In genomic region chr4:82538815-82539214, GRCm38 (mm10) we compare ENCODE assay signal across 8 mouse cellular contexts.
A peak's percentile ranks its signal among the peaks of the same experiment; 100 is the strongest.
DNase-seq lines count a peak whose midpoint lies in the region; ATAC-seq and TF ChIP-seq lines count a peak whose summit lies in the region.
"Had no signal": no experiment of that assay in that cellular context is flagged by ENCODE, and none has a peak within 500 bp of the region (broad histone marks: within the 10 kb centered on the region; RNA-seq: fewer than 3 reads in every experiment).

No protein-coding gene starts in this region.

- no peak for ATAC-seq in heart, embryonic 15.5 days (replicated peaks; ENCODE audit: insufficient number of reproducible peaks, insufficient read depth, low FRiP score, low read depth)
- no peak for ATAC-seq in liver, embryonic 14.5 days (ENCODE audit: insufficient read depth)

- DNase-seq in retina, embryonic 14.5 days (ENCODE audit: low spot score) = peak; percentile 31
- DNase-seq in retina, postnatal 1 day = no peak
- DNase-seq in liver, embryonic 14.5 days (ENCODE audit: low read depth in 3 of 3, low spot score in 3 of 3) = no peak
- no peak for DNase-seq in spleen, adult 18-20 months
- DNase-seq in gastrocnemius, adult 8-10 months (ENCODE audit: low spot score in 2 of 2) = no peak
- DNase-seq in testis, postnatal 14 days (ENCODE audit: low spot score) = no peak
- DNase-seq: thymus, adult 2 months had no signal

- H3K9me3 ChIP-seq in heart, embryonic 15.5 days (replicated peaks) = no peaks in the 10 kb centered on the region
- H3K9me3 ChIP-seq in liver, embryonic 14.5 days (ENCODE audit: control insufficient read depth, low read length) = no peaks in the 10 kb centered on the region

- H3K9ac ChIP-seq in heart, embryonic 15.5 days = peak overlapping the region; percentile 66
- H3K9ac ChIP-seq in liver, embryonic 14.5 days (replicated peaks) = no peak overlapping the region

- 16% methylated on average over 9 of the region's 9 CpGs for WGBS in heart, embryonic 15.5 days
- WGBS in liver, embryonic 14.5 days (ENCODE audit: insufficient replicate concordance) = 8% methylated on average over 9 of the region's 9 CpGs

- H3K4me2 ChIP-seq in heart, embryonic 15.5 days = peak overlapping the region; percentile 83
- H3K4me2 ChIP-seq in liver, embryonic 14.5 days (ENCODE audit: low read depth) = peak overlapping the region; percentile 30

- peak overlapping the region; percentile 47 for H3K4me3 ChIP-seq in heart, embryonic 15.5 days
- H3K4me3 ChIP-seq in liver, embryonic 14.5 days (ENCODE audit: insufficient read depth in 1 of 2, low read depth in 2 of 2, low read length in 2 of 2) = no peak overlapping the region

- H3K4me1 ChIP-seq in heart, embryonic 15.5 days (replicated peaks) = peaks cover 70% of the 10 kb centered on the region
- H3K4me1 ChIP-seq in liver, embryonic 14.5 days (replicated peaks; ENCODE audit: control insufficient read depth in 2 of 2, insufficient read depth in 2 of 2, low read length in 1 of 2) = no peaks in the 10 kb centered on the region; a peak in 1 of 4 replicates

- H3K27ac ChIP-seq in heart, embryonic 15.5 days = peak overlapping the region; percentile 38
- H3K27ac ChIP-seq in liver, embryonic 14.5 days = no peak overlapping the region

- TF ChIP-seq EP300 in liver, embryonic 14.5 days (IDR thresholded peaks at IDR 0.05; ENCODE audit: low read depth) = no peak

- no peaks in the 10 kb centered on the region for H3K27me3 ChIP-seq in heart, embryonic 15.5 days
- peaks cover 26% of the 10 kb centered on the region for H3K27me3 ChIP-seq in liver, embryonic 14.5 days (ENCODE audit: control insufficient read depth, insufficient read depth, low read length)

- no peak for TF ChIP-seq CTCF in liver, embryonic 14.5 days (IDR thresholded peaks at IDR 0.05; ENCODE audit: low read depth)

- H3K36me3 ChIP-seq in heart, embryonic 15.5 days = no peaks in the 10 kb centered on the region
- no peaks in the 10 kb centered on the region for H3K36me3 ChIP-seq in liver, embryonic 14.5 days (replicated peaks; ENCODE audit: control insufficient read depth, insufficient read depth, low read depth)
